ENCODE assay signal across 18 mouse cellular contexts in genomic region chr11:101618596-101618995, GRCm38 (mm10). TPM values are rescaled to one million over a fixed set of nuclear protein-coding genes. Genes with fewer than 3 reads are reported as not detected.
DNase-seq lines count a peak whose midpoint lies in the region; ATAC-seq and TF ChIP-seq lines count a peak whose summit lies in the region.
"Had no signal": no experiment of that assay in that cellular context is flagged by ENCODE, and none has a peak within 500 bp of the region (broad histone marks: within the 10 kb centered on the region; RNA-seq: fewer than 3 reads in every experiment).

No protein-coding gene starts in this region.

- peaks cover 43% of the 10 kb centered on the region for H3K4me1 ChIP-seq in forebrain, embryonic 10.5 days
- peaks cover 18% of the 10 kb centered on the region for H3K4me1 ChIP-seq in forebrain, postnatal 0 days (ENCODE audit: insufficient read depth)
- peaks cover 24% of the 10 kb centered on the region for H3K4me1 ChIP-seq in midbrain, embryonic 11.5 days (ENCODE audit: control insufficient read depth, insufficient read depth, low read length)
- peaks cover 26% of the 10 kb centered on the region for H3K4me1 ChIP-seq in midbrain, embryonic 15.5 days
- peaks cover 37% of the 10 kb centered on the region for H3K4me1 ChIP-seq in forebrain, embryonic 13.5 days
- peaks cover 17% of the 10 kb centered on the region for H3K4me1 ChIP-seq in midbrain, embryonic 16.5 days (ENCODE audit: control insufficient read depth, insufficient read depth, low read length)
- no peaks in the 10 kb centered on the region for H3K4me1 ChIP-seq in liver, postnatal 0 days (ENCODE audit: insufficient read depth)

- H3K27ac ChIP-seq in forebrain, embryonic 10.5 days, result peak overlapping the region; percentile 84
- no peak overlapping the region; the same call in 1 of the 2 replicates for H3K27ac ChIP-seq in forebrain, postnatal 0 days (ENCODE audit: low read depth, low read length)
- peak overlapping the region; percentile 9; the same call in 1 of the 2 replicates for H3K27ac ChIP-seq in midbrain, embryonic 11.5 days (ENCODE audit: low read depth, low read length)
- no peak overlapping the region; the same call in 1 of the 2 replicates for H3K27ac ChIP-seq in midbrain, embryonic 15.5 days
- peak overlapping the region; percentile 49; the same call in 1 of the 2 replicates for H3K27ac ChIP-seq in forebrain, embryonic 13.5 days
- H3K27ac ChIP-seq in midbrain, embryonic 16.5 days (ENCODE audit: low read length), result peak overlapping the region; percentile 69; the same call in 1 of the 2 replicates
- no peak overlapping the region for H3K27ac ChIP-seq in liver, postnatal 0 days (ENCODE audit: low read depth)
- H3K27ac ChIP-seq: kidney, postnatal 0 days; layer of hippocampus, adult 2 months had no signal

- H3K27me3 ChIP-seq in forebrain, embryonic 10.5 days (ENCODE audit: poor library complexity, severe bottlenecking), result no peaks in the 10 kb centered on the region
- H3K27me3 ChIP-seq in forebrain, postnatal 0 days (ENCODE audit: insufficient read depth, low read length), result no peaks in the 10 kb centered on the region
- H3K27me3 ChIP-seq in midbrain, embryonic 11.5 days (ENCODE audit: control insufficient read depth, insufficient read depth, low read length), result no peaks in the 10 kb centered on the region
- no peaks in the 10 kb centered on the region for H3K27me3 ChIP-seq in midbrain, embryonic 15.5 days (replicated peaks)
- no peaks in the 10 kb centered on the region for H3K27me3 ChIP-seq in forebrain, embryonic 13.5 days
- H3K27me3 ChIP-seq in midbrain, embryonic 16.5 days (ENCODE audit: control insufficient read depth, insufficient read depth, low read depth, low read length), result no peaks in the 10 kb centered on the region
- peaks cover 7% of the 10 kb centered on the region; the same call in 1 of the 2 replicates for H3K27me3 ChIP-seq in liver, postnatal 0 days (ENCODE audit: insufficient read depth, low read length)

- H3K4me3 ChIP-seq in forebrain, embryonic 10.5 days, result peak overlapping the region; percentile 42; the same call in 1 of the 2 replicates
- H3K4me3 ChIP-seq in forebrain, postnatal 0 days (ENCODE audit: low read depth, low read length), result no peak overlapping the region
- H3K4me3 ChIP-seq in midbrain, embryonic 11.5 days (ENCODE audit: low read depth, low read length), result no peak overlapping the region
- no peak overlapping the region for H3K4me3 ChIP-seq in midbrain, embryonic 15.5 days
- H3K4me3 ChIP-seq in forebrain, embryonic 13.5 days, result no peak overlapping the region
- no peak overlapping the region for H3K4me3 ChIP-seq in midbrain, embryonic 16.5 days (ENCODE audit: low read depth, low read length)
- H3K4me3 ChIP-seq in liver, postnatal 0 days (ENCODE audit: low read depth, low read length), result no peak overlapping the region
- H3K4me3 ChIP-seq: erythroblast, embryonic 14.5 days; layer of hippocampus, adult 2 months had no signal

- H3K36me3 ChIP-seq in forebrain, embryonic 10.5 days (replicated peaks), result no peaks in the 10 kb centered on the region
- no peaks in the 10 kb centered on the region for H3K36me3 ChIP-seq in forebrain, postnatal 0 days (ENCODE audit: insufficient read depth)
- H3K36me3 ChIP-seq in midbrain, embryonic 11.5 days (ENCODE audit: control insufficient read depth, insufficient read depth, low read length), result no peaks in the 10 kb centered on the region
- no peaks in the 10 kb centered on the region for H3K36me3 ChIP-seq in midbrain, embryonic 15.5 days (replicated peaks)
- no peaks in the 10 kb centered on the region for H3K36me3 ChIP-seq in forebrain, embryonic 13.5 days (ENCODE audit: poor library complexity, severe bottlenecking)
- H3K36me3 ChIP-seq in midbrain, embryonic 16.5 days (ENCODE audit: control insufficient read depth, insufficient read depth, low read length), result no peaks in the 10 kb centered on the region
- H3K36me3 ChIP-seq in liver, postnatal 0 days (replicated peaks; ENCODE audit: insufficient read depth, low read length), result no peaks in the 10 kb centered on the region

- no peak for TF ChIP-seq CTCF in forebrain, postnatal 0 days (IDR thresholded peaks at IDR 0.05; ENCODE audit: low read depth)
- TF ChIP-seq CTCF in liver, postnatal 0 days (IDR thresholded peaks at IDR 0.05; ENCODE audit: low read depth), result no peak

- ATAC-seq in forebrain, postnatal 0 days, result no peak
- no peak for ATAC-seq in midbrain, embryonic 11.5 days (ENCODE audit: low FRiP score)
- ATAC-seq in midbrain, embryonic 15.5 days (replicated peaks), result no peak
- no peak for ATAC-seq in forebrain, embryonic 13.5 days
- no peak for ATAC-seq in midbrain, embryonic 16.5 days
- ATAC-seq in liver, postnatal 0 days, result no peak
- no peak for ATAC-seq in megakaryocyte, adult 5-6 weeks (ENCODE audit: poor library complexity, severe bottlenecking)

- H3K9me3 ChIP-seq in forebrain, embryonic 10.5 days, result no peaks in the 10 kb centered on the region
- H3K9me3 ChIP-seq in forebrain, postnatal 0 days (ENCODE audit: low read length), result no peaks in the 10 kb centered on the region
- H3K9me3 ChIP-seq in midbrain, embryonic 11.5 days (ENCODE audit: control insufficient read depth, low read length), result no peaks in the 10 kb centered on the region
- H3K9me3 ChIP-seq in midbrain, embryonic 15.5 days, result no peaks in the 10 kb centered on the region
- no peaks in the 10 kb centered on the region for H3K9me3 ChIP-seq in forebrain, embryonic 13.5 days (replicated peaks)
- H3K9me3 ChIP-seq in midbrain, embryonic 16.5 days (replicated peaks; ENCODE audit: control insufficient read depth, low read length, poor library complexity, severe bottlenecking), result no peaks in the 10 kb centered on the region
- no peaks in the 10 kb centered on the region for H3K9me3 ChIP-seq in liver, postnatal 0 days (ENCODE audit: low read length)

- H3K9ac ChIP-seq in forebrain, postnatal 0 days, result no peak overlapping the region
- H3K9ac ChIP-seq in midbrain, embryonic 11.5 days (ENCODE audit: low read length), result peak overlapping the region; percentile 48; the same call in 1 of the 2 replicates
- no peak overlapping the region for H3K9ac ChIP-seq in midbrain, embryonic 15.5 days
- no peak overlapping the region for H3K9ac ChIP-seq in forebrain, embryonic 13.5 days
- no peak overlapping the region for H3K9ac ChIP-seq in midbrain, embryonic 16.5 days (ENCODE audit: low read depth, low read length)
- H3K9ac ChIP-seq in liver, postnatal 0 days (replicated peaks), result no peak overlapping the region

- 80% methylated on average over 3 of the region's 3 CpGs for WGBS in forebrain, embryonic 10.5 days
- WGBS in forebrain, postnatal 0 days, result 70% methylated on average over 3 of the region's 3 CpGs
- 80% methylated on average over 3 of the region's 3 CpGs for WGBS in midbrain, embryonic 11.5 days
- 63% methylated on average over 3 of the region's 3 CpGs for WGBS in midbrain, embryonic 15.5 days
- 74% methylated on average over 3 of the region's 3 CpGs for WGBS in forebrain, embryonic 13.5 days
- 77% methylated on average over 3 of the region's 3 CpGs for WGBS in midbrain, embryonic 16.5 days
- WGBS in liver, postnatal 0 days (ENCODE audit: insufficient replicate concordance), result 83% methylated on average over 3 of the region's 3 CpGs

- DNase-seq in forebrain, embryonic 10.5 days (ENCODE audit: extremely low spot score, low spot score), result no peak
- no peak for DNase-seq in forebrain, postnatal 0 days
- DNase-seq in midbrain, embryonic 11.5 days (ENCODE audit: low spot score, missing footprints), result peak; percentile 86
- no peak for DNase-seq in liver, postnatal 0 days
- DNase-seq: cerebellum, postnatal 25 days; heart, adult 11 months had no signal

- H3K4me2 ChIP-seq in forebrain, postnatal 0 days (ENCODE audit: low read depth), result no peak overlapping the region
- no peak overlapping the region for H3K4me2 ChIP-seq in midbrain, embryonic 11.5 days
- no peak overlapping the region for H3K4me2 ChIP-seq in midbrain, embryonic 15.5 days
- peak overlapping the region; percentile 50; the same call in 1 of the 2 replicates for H3K4me2 ChIP-seq in forebrain, embryonic 13.5 days
- H3K4me2 ChIP-seq in midbrain, embryonic 16.5 days (ENCODE audit: low read length), result peak overlapping the region; percentile 38
- H3K4me2 ChIP-seq in liver, postnatal 0 days (ENCODE audit: low read depth, low read length), result no peak overlapping the region

- no peak for TF ChIP-seq EP300 in liver, postnatal 0 days (IDR thresholded peaks at IDR 0.05; ENCODE audit: low read depth)

RNA-seq across cellular contexts. Expression of gene Rdm1, which starts 8.4 kb away (rescaled TPM):
- 30.7 and 33.9 TPM in 2 replicates for polyA plus RNA-seq in forebrain, embryonic 10.5 days (2016; fragmentation: Nextera tagmentation; extraction: Ambion mirVana)
- 4.4 and 5.2 TPM in 2 replicates for total RNA-seq in forebrain, postnatal 0 days (2014; rRNA removed)
- 8.6 and 9.0 TPM in 2 replicates for polyA plus RNA-seq in forebrain, postnatal 0 days (2015; fragmentation: Nextera tagmentation; extraction: Ambion mirVana)
- 44.0 and 44.8 TPM in 2 replicates for polyA plus RNA-seq in midbrain, embryonic 11.5 days (2014; fragmentation: Nextera tagmentation; extraction: Ambion mirVana)
- 11.1 and 13.2 TPM in 2 replicates for polyA plus RNA-seq in midbrain, embryonic 15.5 days (2015; fragmentation: Nextera tagmentation; extraction: Ambion mirVana)
- 48.9 and 52.6 TPM in 2 replicates for polyA plus RNA-seq in forebrain, embryonic 13.5 days (2015; fragmentation: Nextera tagmentation; extraction: Ambion mirVana)
- polyA plus RNA-seq in midbrain, embryonic 16.5 days (2015; fragmentation: Nextera tagmentation; extraction: Ambion mirVana), result 10.6 and 10.7 TPM in 2 replicates
- 7.4 and 8.4 TPM in 2 replicates for polyA plus RNA-seq in liver, postnatal 0 days (2015; fragmentation: Nextera tagmentation; extraction: Ambion mirVana)
- total RNA-seq in megakaryocyte, adult 5-6 weeks (2015), result 22.6 and 28.8 TPM in 2 replicates
- 18.1 and 23.1 TPM in 2 replicates for total RNA-seq in megakaryocyte, adult 5-6 weeks (2017)

RNA-seq across cellular contexts. Expression of gene Gm11634, which starts 19.5 kb away (rescaled TPM):
- not detected in 2 replicates for polyA plus RNA-seq in forebrain, embryonic 10.5 days (2016; fragmentation: Nextera tagmentation; extraction: Ambion mirVana)
- not detected in 2 replicates for total RNA-seq in forebrain, postnatal 0 days (2014; rRNA removed)
- not detected in 2 replicates for polyA plus RNA-seq in forebrain, postnatal 0 days (2015; fragmentation: Nextera tagmentation; extraction: Ambion mirVana)
- polyA plus RNA-seq in midbrain, embryonic 11.5 days (2014; fragmentation: Nextera tagmentation; extraction: Ambion mirVana), result not detected in 2 replicates
- polyA plus RNA-seq in midbrain, embryonic 15.5 days (2015; fragmentation: Nextera tagmentation; extraction: Ambion mirVana), result not detected in 2 replicates
- not detected in 2 replicates for polyA plus RNA-seq in forebrain, embryonic 13.5 days (2015; fragmentation: Nextera tagmentation; extraction: Ambion mirVana)
- polyA plus RNA-seq in midbrain, embryonic 16.5 days (2015; fragmentation: Nextera tagmentation; extraction: Ambion mirVana), result not detected in 2 replicates
- polyA plus RNA-seq in liver, postnatal 0 days (2015; fragmentation: Nextera tagmentation; extraction: Ambion mirVana), result not detected in 2 replicates
- total RNA-seq in megakaryocyte, adult 5-6 weeks (2015), result not detected in 2 replicates
- not detected in 2 replicates for total RNA-seq in megakaryocyte, adult 5-6 weeks (2017)
- total RNA-seq: gastrocnemius, adult 18-20 months; layer of hippocampus, adult 2 months; left cerebral cortex, adult 8-10 months; megakaryocyte progenitor cell, adult 5-6 weeks had no signal
- polyA plus RNA-seq: erythroblast, embryonic 14.5 days; heart, postnatal 0 days; lung, embryonic 14.5 days had no signal

RNA-seq across cellular contexts. Expression of gene Tmem106a, which starts 36.6 kb away (rescaled TPM):
- polyA plus RNA-seq in forebrain, embryonic 10.5 days (2016; fragmentation: Nextera tagmentation; extraction: Ambion mirVana), result 1.5 and 1.8 TPM in 2 replicates
- total RNA-seq in forebrain, postnatal 0 days (2014; rRNA removed), result 0.77 and 3.5 TPM in 2 replicates
- 2.5 and 3.4 TPM in 2 replicates for polyA plus RNA-seq in forebrain, postnatal 0 days (2015; fragmentation: Nextera tagmentation; extraction: Ambion mirVana)
- polyA plus RNA-seq in midbrain, embryonic 11.5 days (2014; fragmentation: Nextera tagmentation; extraction: Ambion mirVana), result 2.6 and 2.7 TPM in 2 replicates
- 3.1 and 4.5 TPM in 2 replicates for polyA plus RNA-seq in midbrain, embryonic 15.5 days (2015; fragmentation: Nextera tagmentation; extraction: Ambion mirVana)
- 1.1 and 1.3 TPM in 2 replicates for polyA plus RNA-seq in forebrain, embryonic 13.5 days (2015; fragmentation: Nextera tagmentation; extraction: Ambion mirVana)
- 2.2 and 3.2 TPM in 2 replicates for polyA plus RNA-seq in midbrain, embryonic 16.5 days (2015; fragmentation: Nextera tagmentation; extraction: Ambion mirVana)
- polyA plus RNA-seq in liver, postnatal 0 days (2015; fragmentation: Nextera tagmentation; extraction: Ambion mirVana), result 10.8 and 11.2 TPM in 2 replicates
- total RNA-seq in megakaryocyte, adult 5-6 weeks (2015), result 35.3 and 35.7 TPM in 2 replicates
- 20.5 and 24.1 TPM in 2 replicates for total RNA-seq in megakaryocyte, adult 5-6 weeks (2017)

RNA-seq across cellular contexts. Expression of gene Arl4d, which starts 46.7 kb away (rescaled TPM):
- 2.4 and 3.1 TPM in 2 replicates for polyA plus RNA-seq in forebrain, embryonic 10.5 days (2016; fragmentation: Nextera tagmentation; extraction: Ambion mirVana)
- total RNA-seq in forebrain, postnatal 0 days (2014; rRNA removed), result 22.5 and 28.3 TPM in 2 replicates
- 13.4 and 15.7 TPM in 2 replicates for polyA plus RNA-seq in forebrain, postnatal 0 days (2015; fragmentation: Nextera tagmentation; extraction: Ambion mirVana)
- polyA plus RNA-seq in midbrain, embryonic 11.5 days (2014; fragmentation: Nextera tagmentation; extraction: Ambion mirVana), result 3.9 and 4.4 TPM in 2 replicates
- 5.0 and 7.8 TPM in 2 replicates for polyA plus RNA-seq in midbrain, embryonic 15.5 days (2015; fragmentation: Nextera tagmentation; extraction: Ambion mirVana)
- 32.5 and 40.6 TPM in 2 replicates for polyA plus RNA-seq in forebrain, embryonic 13.5 days (2015; fragmentation: Nextera tagmentation; extraction: Ambion mirVana)
- polyA plus RNA-seq in midbrain, embryonic 16.5 days (2015; fragmentation: Nextera tagmentation; extraction: Ambion mirVana), result 6.2 and 6.8 TPM in 2 replicates
- 3.4 and 4.1 TPM in 2 replicates for polyA plus RNA-seq in liver, postnatal 0 days (2015; fragmentation: Nextera tagmentation; extraction: Ambion mirVana)
- total RNA-seq in megakaryocyte, adult 5-6 weeks (2015), result 1.7 and 2.3 TPM in 2 replicates
- total RNA-seq in megakaryocyte, adult 5-6 weeks (2017), result 1.0 and 2.1 TPM in 2 replicates

Comparison
In these comparisons a context has a peak if more than half of its experiments do, and no peak if none do; other contexts are left out.
1. H3K27ac ChIP-seq: peak in forebrain, embryonic 10.5 days (single experiment), midbrain, embryonic 11.5 days (single experiment), forebrain, embryonic 13.5 days (single experiment) and midbrain, embryonic 16.5 days (single experiment); none in forebrain, postnatal 0 days (single experiment), midbrain, embryonic 15.5 days (single experiment) and liver, postnatal 0 days (single experiment).
2. H3K4me2 ChIP-seq: peak in forebrain, embryonic 13.5 days (single experiment) and midbrain, embryonic 16.5 days (single experiment); none in forebrain, postnatal 0 days (single experiment), midbrain, embryonic 11.5 days (single experiment), midbrain, embryonic 15.5 days (single experiment) and liver, postnatal 0 days (single experiment).